Mouse (Mus musculus) liver, embryonic 14.5 days (tissue): ENCODE results near the gene Mfn1.

ENCODE experiments used
- CTCF ChIP-seq: IDR thresholded peaks from 2 replicates; pipeline ENCODE4 v1.5.1; 2016; ENCODE audit warnings: antibody characterized with exemption, low read depth, control low read depth
- EP300 ChIP-seq: IDR thresholded peaks from 2 replicates; pipeline ENCODE4 v1.6.1; 2016; ENCODE audit warnings: antibody characterized with exemption, low read depth

GRCm38 (mm10) chr3:32527181-32527580 is 2.1 kb upstream of the Mfn1 start:
- no peak for TF ChIP-seq CTCF
- TF ChIP-seq EP300, result no peak
